Mouse (Mus musculus) heart, adult 18-20 months (tissue): ENCODE measurements around the gene Srsf10. TPM values are rescaled to one million over a fixed set of nuclear protein-coding genes. Genes with fewer than 3 reads are reported as not detected.

Source experiments
- DNase-seq, 2 experiments: peaks; one replicate each; pipeline ENCODE4 v3.0.0; 2021 to 2022; ENCODE audit warnings: mixed read lengths in 1 of 2
- total RNA-seq, 2 experiments: library from RNA; stranded (reverse); gene quantifications; 2 replicates each; pipeline ENCODE4 v1.2.3; 2021

The Srsf10 gene
- total RNA-seq, 2 experiments from 2014 or later, result 40.6 to 50.5 TPM

- no peak for DNase-seq
Observed at GRCm38 (mm10) chr4:135883881-135884516, 28.5 kb downstream of the Srsf10 start.

- no peak for DNase-seq
Observed at GRCm38 (mm10) chr4:135884531-135884930, 29.0 kb downstream of the Srsf10 start.

- DNase-seq, result no peak
Observed at GRCm38 (mm10) chr4:135885676-135886075, 30.1 kb downstream of the Srsf10 start.

GRCm38 (mm10) chr4:135886184-135886583 lies 30.6 kb downstream of the Srsf10 start:
- DNase-seq, result no peak

GRCm38 (mm10) chr4:135888448-135889057 lies 33.0 kb downstream of the Srsf10 start:
- no peak for DNase-seq

- DNase-seq, result no peak
Observed at GRCm38 (mm10) chr4:135889146-135889883, 33.8 kb downstream of the Srsf10 start.

- peak; percentile 85 to 88 for DNase-seq
Observed at GRCm38 (mm10) chr4:135889884-135890283, 34.3 kb downstream of the Srsf10 start.

GRCm38 (mm10) chr4:135891539-135891938 lies 36.0 kb downstream of the Srsf10 start:
- DNase-seq, result no peak

- DNase-seq, result no peak
Observed at GRCm38 (mm10) chr4:135892884-135893283, 37.3 kb downstream of the Srsf10 start.

- no peak for DNase-seq
Observed at GRCm38 (mm10) chr4:135895071-135895571, 39.6 kb downstream of the Srsf10 start, which contains the start of gene Cnr2. Gene Cnr2, plus strand, starts transcription at chr4:135895394.

- no peak for DNase-seq
Observed at GRCm38 (mm10) chr4:135896157-135896556, 40.6 kb downstream of the Srsf10 start.

GRCm38 (mm10) chr4:135898380-135899049 lies 43.0 kb downstream of the Srsf10 start:
- DNase-seq, result peak in 1 of 2 experiments; percentile 69

GRCm38 (mm10) chr4:135899050-135899448 lies 43.5 kb downstream of the Srsf10 start:
- DNase-seq, result no peak

GRCm38 (mm10) chr4:135900008-135900407 lies 44.5 kb downstream of the Srsf10 start:
- no peak for DNase-seq

- DNase-seq, result no peak
Observed at GRCm38 (mm10) chr4:135902606-135903242, 47.2 kb downstream of the Srsf10 start.

- DNase-seq, result no peak
Observed at GRCm38 (mm10) chr4:135904810-135905209, 49.3 kb downstream of the Srsf10 start.

GRCm38 (mm10) chr4:135906633-135907032 lies 51.1 kb downstream of the Srsf10 start:
- no peak for DNase-seq

- DNase-seq, result no peak
Observed at GRCm38 (mm10) chr4:135909326-135910066, 53.9 kb downstream of the Srsf10 start.

- DNase-seq, result no peak
Observed at GRCm38 (mm10) chr4:135911531-135911930, 56.0 kb downstream of the Srsf10 start.

GRCm38 (mm10) chr4:135912164-135912563 lies 56.6 kb downstream of the Srsf10 start:
- no peak for DNase-seq

- DNase-seq, result no peak
Observed at GRCm38 (mm10) chr4:135912835-135913234, 57.3 kb downstream of the Srsf10 start.
